In genomic region chr13:55571027-55571751, GRCm38 (mm10) we compare ENCODE assay signal across 8 mouse cellular contexts. TPM values are rescaled to one million over a fixed set of nuclear protein-coding genes. Genes with fewer than 3 reads are reported as not detected.
DNase-seq lines count a peak whose midpoint lies in the region; ATAC-seq and TF ChIP-seq lines count a peak whose summit lies in the region.

Gene Fam193b (minus strand): TSS chr13:55571120.

- no peak for TF ChIP-seq CTCF in layer of hippocampus, adult 2 months (conservative IDR thresholded peaks at IDR 0.05)
- no peak for TF ChIP-seq CTCF in lung, embryonic 14.5 days (IDR thresholded peaks at IDR 0.05; ENCODE audit: low read depth)
- TF ChIP-seq CTCF in olfactory bulb, adult 2 months (IDR thresholded peaks at IDR 0.05; ENCODE audit: insufficient read depth, low read depth, low read length): no peak
- TF ChIP-seq CTCF in thymus, adult 2 months (IDR thresholded peaks at IDR 0.05; ENCODE audit: borderline replicate concordance, control insufficient read depth, extremely low read depth, insufficient read depth, low read length, poor library complexity): no peak

- peak within 1 kb of the TSS; percentile 64 for H3K27ac ChIP-seq in ES-E14 (ENCODE audit: insufficient read depth, low read depth, low read length, poor library complexity, severe bottlenecking)
- peak within 1 kb of the TSS; percentile 92 for H3K27ac ChIP-seq in forebrain, embryonic 16.5 days (ENCODE audit: low read length)
- H3K27ac ChIP-seq in layer of hippocampus, adult 2 months: peak within 1 kb of the TSS; percentile 93
- H3K27ac ChIP-seq in lung, embryonic 14.5 days (ENCODE audit: low read depth): peak within 1 kb of the TSS; percentile 88
- H3K27ac ChIP-seq in olfactory bulb, adult 2 months (ENCODE audit: insufficient read depth, low read depth, low read length): peak within 1 kb of the TSS; percentile 42; the same call in 1 of the 2 replicates
- peak within 1 kb of the TSS; percentile 86 for H3K27ac ChIP-seq in thymus, adult 2 months (ENCODE audit: control insufficient read depth, insufficient read depth, low read length)

- peaks cover 2% of the 10 kb centered on the region; the same call in 1 of the 2 replicates for H3K9me3 ChIP-seq in ES-E14 (ENCODE audit: control insufficient read depth, insufficient read depth, low read depth, low read length)
- no peaks in the 10 kb centered on the region for H3K9me3 ChIP-seq in forebrain, embryonic 16.5 days (ENCODE audit: control insufficient read depth, low read length)
- H3K9me3 ChIP-seq in lung, embryonic 14.5 days (ENCODE audit: low read depth, low read length): no peaks in the 10 kb centered on the region

- H3K36me3 ChIP-seq in ES-E14 (ENCODE audit: control insufficient read depth, insufficient read depth, low read length, poor library complexity, severe bottlenecking): peaks cover 9% of the 10 kb centered on the region; the same call in 1 of the 2 replicates
- no peaks in the 10 kb centered on the region for H3K36me3 ChIP-seq in forebrain, embryonic 16.5 days (ENCODE audit: control insufficient read depth, insufficient read depth)
- peaks cover 27% of the 10 kb centered on the region for H3K36me3 ChIP-seq in lung, embryonic 14.5 days (ENCODE audit: insufficient read depth)
- H3K36me3 ChIP-seq in thymus, adult 2 months (ENCODE audit: control insufficient read depth, insufficient read depth, low read length): peaks cover 4% of the 10 kb centered on the region; the same call in 1 of the 2 replicates

- H3K4me1 ChIP-seq in ES-E14 (ENCODE audit: control insufficient read depth in 2 of 2, insufficient read depth in 2 of 2, low read length in 2 of 2, poor library complexity in 1 of 2): peaks cover 0 to 5% of the 10 kb centered on the region in 2 experiments; a peak in 1 of 4 replicates
- peaks cover 32% of the 10 kb centered on the region for H3K4me1 ChIP-seq in forebrain, embryonic 16.5 days (replicated peaks; ENCODE audit: control insufficient read depth, insufficient read depth, low read length)
- H3K4me1 ChIP-seq in lung, embryonic 14.5 days (ENCODE audit: insufficient read depth): peaks cover 7% of the 10 kb centered on the region
- H3K4me1 ChIP-seq in olfactory bulb, adult 2 months (ENCODE audit: control insufficient read depth, insufficient read depth, low read length): peaks cover 17% of the 10 kb centered on the region; the same call in 1 of the 2 replicates
- H3K4me1 ChIP-seq in thymus, adult 2 months (replicated peaks; ENCODE audit: control insufficient read depth, insufficient read depth, low read length): peaks cover 14% of the 10 kb centered on the region

- peak within 1 kb of the TSS; percentile 94 for H3K9ac ChIP-seq in ES-E14 (ENCODE audit: insufficient read depth, low read depth, low read length, poor library complexity, severe bottlenecking)
- peak within 1 kb of the TSS; percentile 99 for H3K9ac ChIP-seq in forebrain, embryonic 16.5 days (replicated peaks; ENCODE audit: low read depth, low read length)
- H3K9ac ChIP-seq in lung, embryonic 14.5 days: peak within 1 kb of the TSS; percentile 96

- DNase-seq in ES-E14 (ENCODE audit: low read depth, low spot score): peak; percentile 86
- DNase-seq in cerebellum, adult 11-12 months: peak; percentile 93
- DNase-seq in heart, postnatal 36 days: peak; percentile 97
- DNase-seq in layer of hippocampus, adult 2 months (ENCODE audit: low spot score in 2 of 2): peak; percentile 91 to 94
- DNase-seq in lung, embryonic 14.5 days: peak; percentile 97
- DNase-seq in thymus, adult 2 months: peak; percentile 94

- in situ Hi-C loops in ES-E14 (cut with MboI; ENCODE audit: low sequenced_read_pairs in 2 of 2, unreplicated experiment in 2 of 2): no loop called here

- 2% methylated on average over 47 of the region's 47 CpGs for WGBS in forebrain, embryonic 16.5 days
- 2% methylated on average over 45 of the region's 47 CpGs for WGBS in lung, embryonic 14.5 days
- 4% methylated on average over 47 of the region's 47 CpGs for WGBS in olfactory bulb, adult 2 months
- WGBS in thymus, adult 2 months: 9% methylated on average over 41 of the region's 47 CpGs

- peak within 1 kb of the TSS; percentile 100 for H3K4me3 ChIP-seq in ES-E14 (ENCODE audit: insufficient read depth in 1 of 2, low read depth in 1 of 2, low read length in 2 of 2, poor library complexity in 1 of 2, severe bottlenecking in 1 of 2)
- H3K4me3 ChIP-seq in forebrain, embryonic 16.5 days (replicated peaks; ENCODE audit: low read length): peak within 1 kb of the TSS; percentile 94
- peak within 1 kb of the TSS; percentile 91 for H3K4me3 ChIP-seq in layer of hippocampus, adult 2 months
- H3K4me3 ChIP-seq in lung, embryonic 14.5 days (ENCODE audit: low read depth, low read length): peak within 1 kb of the TSS; percentile 95
- H3K4me3 ChIP-seq in olfactory bulb, adult 2 months (ENCODE audit: insufficient read depth, low read depth, low read length): peak within 1 kb of the TSS; percentile 94
- peak within 1 kb of the TSS; percentile 69 for H3K4me3 ChIP-seq in thymus, adult 2 months (ENCODE audit: control insufficient read depth, insufficient read depth, low read length)

- intact Hi-C loops in heart, postnatal 36 days (cut with DNase I): no loop called here

- no peaks in the 10 kb centered on the region for H3K27me3 ChIP-seq in forebrain, embryonic 16.5 days (replicated peaks; ENCODE audit: control insufficient read depth, insufficient read depth, low read length)
- no peaks in the 10 kb centered on the region for H3K27me3 ChIP-seq in lung, embryonic 14.5 days (ENCODE audit: insufficient read depth, low read length)
- H3K27me3 ChIP-seq in thymus, adult 2 months (ENCODE audit: control insufficient read depth, insufficient read depth, low read length): no peaks in the 10 kb centered on the region

- peak; percentile 53; the same call in 1 of the 2 replicates for TF ChIP-seq POLR2A in olfactory bulb, adult 2 months (IDR thresholded peaks at IDR 0.05; ENCODE audit: insufficient read depth, low read depth, low read length)
- TF ChIP-seq POLR2A in thymus, adult 2 months (IDR thresholded peaks at IDR 0.05; ENCODE audit: control insufficient read depth, extremely low read depth, insufficient read depth, low read length, poor library complexity): peak; percentile 42; the same call in 1 of the 2 replicates

- ATAC-seq in forebrain, embryonic 16.5 days: peak; percentile 87
- ATAC-seq in lung, embryonic 14.5 days (ENCODE audit: insufficient read depth): peak; percentile 89

- H3K4me2 ChIP-seq in forebrain, embryonic 16.5 days (ENCODE audit: low read length): peak within 1 kb of the TSS; percentile 93
- peak within 1 kb of the TSS; percentile 99 for H3K4me2 ChIP-seq in lung, embryonic 14.5 days

TF ChIP-seq in ES-E14, 5 proteins besides CTCF, POLR2A, EP300 and RAD21:
- TF ChIP-seq HCFC1 (IDR thresholded peaks at IDR 0.05; ENCODE audit: borderline replicate concordance, insufficient read depth, low read length) (peak; percentile 87), CHD2 (IDR thresholded peaks at IDR 0.05; ENCODE audit: low read depth, low read length) (peak; percentile 22; the same call in 1 of the 2 replicates), MAFK (IDR thresholded peaks at IDR 0.05; ENCODE audit: insufficient read depth, low read depth, low read length) (no peak)

RNA-seq across cellular contexts. Expression of gene Fam193b, which starts in this region (rescaled TPM):
- 50.8 and 77.5 TPM in 2 replicates for total RNA-seq in ES-E14 (2012; rRNA removed)
- 57.8 and 62.2 TPM in 2 replicates for polyA plus RNA-seq in forebrain, embryonic 16.5 days (2015; fragmentation: Nextera tagmentation; extraction: Ambion mirVana)
- 10 to 100 TPM; 13.7 to 18.1 TPM for total RNA-seq in heart, postnatal 36 days (2021)
- total RNA-seq in layer of hippocampus, adult 2 months (2021): 10 to 100 TPM; 95.3 to 97.7 TPM
- 33.4 and 38.4 TPM in 2 replicates for polyA plus RNA-seq in lung, embryonic 14.5 days (2014; fragmentation: Nextera tagmentation; extraction: Ambion mirVana)
- polyA plus RNA-seq in olfactory bulb, adult 2 months (2012; ENCODE audit: insufficient read depth, insufficient read length, low replicate concordance, missing spikeins): 63.4 TPM in 1 of 2 replicates, not detected in the other
- 381 and 409 TPM in 2 replicates for polyA plus RNA-seq in thymus, adult 2 months (2012; rRNA removed)

Comparison
In these comparisons a context has a peak if more than half of its experiments do, and no peak if none do; other contexts are left out.
1. Peak in every context shown above with its lines: DNase-seq, ATAC-seq, H3K4me3 ChIP-seq and H3K27ac ChIP-seq.
2. H3K27ac ChIP-seq: peak in every context shown above with its lines; median percentile 93 in layer of hippocampus, adult 2 months; 92 in forebrain, embryonic 16.5 days; 88 in lung, embryonic 14.5 days; 86 in thymus, adult 2 months; 64 in ES-E14; 42 in olfactory bulb, adult 2 months.